Mouse (Mus musculus) ovary, postnatal 10 days (tissue): ENCODE measurements at regions not wholly inside any gene's neighbourhood (a gene's known extent, or its start where the extent isn't known, plus 50 kb on each side); places are given as distances from the start of the nearest gene placed in this dataset.

Source experiments
- DNase-seq: peaks from one replicate; pipeline ENCODE4 v3.0.0; 2022; ENCODE audit warnings: low spot score

GRCm38 (mm10) chr16:20800038-20800437, 65.7 kb upstream of the Thpo start:
- DNase-seq = no peak

DNA sequence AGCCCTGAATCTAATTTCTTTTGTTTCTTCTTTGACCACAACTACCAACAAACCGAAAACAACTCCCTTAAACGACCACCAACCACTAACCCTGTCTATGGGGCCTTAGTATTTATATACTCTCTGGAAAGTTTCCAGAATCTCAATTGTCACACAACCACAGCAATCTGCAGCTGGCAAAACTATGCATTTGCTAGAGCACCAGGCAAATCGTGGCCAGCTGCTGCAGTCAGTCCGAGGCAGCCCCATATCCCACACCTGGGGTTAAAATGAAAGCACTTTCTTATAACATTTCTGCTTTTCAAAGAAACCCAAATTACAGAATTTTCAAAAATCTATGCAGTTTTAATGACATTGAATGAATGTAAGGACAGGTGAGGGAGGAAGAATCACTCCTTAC, 63.8 kb upstream of the Thpo start:
- DNase-seq = no peak

GRCm38 (mm10) chr16:20794721-20795120, 60.4 kb upstream of the Thpo start:
- DNase-seq = no peak
